Mouse (Mus musculus): ENCODE data around the gene Fam241b. TPM values are rescaled to one million over a fixed set of nuclear protein-coding genes. Genes with fewer than 3 reads are reported as not detected.

Gene Fam241b
- polyA plus RNA-seq, 1 experiment from 2014 or later, result 48.4 TPM

GRCm38 (mm10) chr10:62060969-62061678 lies 82.6 kb downstream of the Fam241b start:
- WGBS, result 22% methylated on average over 14 of the region's 14 CpGs
- Histone ChIP-seq H3K4me2 (replicated peaks) (peak overlapping the region; percentile 28; the same call in 1 of the 2 replicates), H3K36me3 (no peaks in the 10 kb centered on the region), H3K27ac (no peak overlapping the region), H3K4me3 (no peak overlapping the region), H3K9ac (no peak overlapping the region), H3K27me3 (replicated peaks) (no peaks in the 10 kb centered on the region), H3K4me1 (peaks cover 37% of the 10 kb centered on the region), H3K9me3 (no peaks in the 10 kb centered on the region)
- peak; percentile 38; the same call in 1 of the 2 replicates for ATAC-seq (ENCODE audit: low FRiP score, low read depth)

GRCm38 (mm10) chr10:62060224-62060913 lies 83.4 kb downstream of the Fam241b start:
- 53% methylated on average over 16 of the region's 16 CpGs for WGBS
- ATAC-seq (ENCODE audit: low FRiP score, low read depth), result no peak
- no peak overlapping the region for H3K9ac ChIP-seq
- no peaks in the 10 kb centered on the region for H3K27me3 ChIP-seq (replicated peaks)
- H3K9me3 ChIP-seq, result no peaks in the 10 kb centered on the region
- H3K4me1 ChIP-seq, result peaks cover 37% of the 10 kb centered on the region
- H3K36me3 ChIP-seq, result no peaks in the 10 kb centered on the region
- 0 out of 2 replicates have a peak overlapping the region, but pooled peaks have one; percentile 4 for H3K27ac ChIP-seq
- H3K4me3 ChIP-seq, result no peak overlapping the region
- no peak overlapping the region; the same call in 1 of the 2 replicates for H3K4me2 ChIP-seq (replicated peaks)

GRCm38 (mm10) chr10:62058508-62059375 lies 85.0 kb downstream of the Fam241b start:
- ATAC-seq (ENCODE audit: low FRiP score, low read depth), result peak; percentile 68
- peaks cover 37% of the 10 kb centered on the region for H3K4me1 ChIP-seq
- no peaks in the 10 kb centered on the region for H3K36me3 ChIP-seq
- no peak overlapping the region; the same call in 1 of the 2 replicates for H3K27ac ChIP-seq
- H3K27me3 ChIP-seq (replicated peaks), result no peaks in the 10 kb centered on the region
- 26% methylated on average over 13 of the region's 13 CpGs for WGBS
- H3K9me3 ChIP-seq, result no peaks in the 10 kb centered on the region
- no peak overlapping the region for H3K4me3 ChIP-seq
- peak overlapping the region; percentile 13 for H3K4me2 ChIP-seq (replicated peaks)
- H3K9ac ChIP-seq, result 0 out of 2 replicates have a peak overlapping the region, but pooled peaks have one; percentile 8

Other genes starting within 250 kb of the Fam241b start
- gene Col13a1, start 164.8 kb downstream of the Fam241b start, polyA plus RNA-seq (2016; fragmentation: Nextera tagmentation; extraction: Ambion mirVana), result 2.9 and 3.5 TPM in 2 replicates
- 7.5 and 10.9 TPM in 2 replicates for gene Neurog3, start 10.8 kb downstream of the Fam241b start, polyA plus RNA-seq (2016; fragmentation: Nextera tagmentation; extraction: Ambion mirVana)
- 14.4 and 15.5 TPM in 2 replicates for gene Tspan15, start 87.3 kb upstream of the Fam241b start, polyA plus RNA-seq (2016; fragmentation: Nextera tagmentation; extraction: Ambion mirVana)
- not detected in 2 replicates for gene Tacr2, start 108.5 kb upstream of the Fam241b start, polyA plus RNA-seq (2016; fragmentation: Nextera tagmentation; extraction: Ambion mirVana)
- 59.9 and 64.7 TPM in 2 replicates for gene Hk1, start 236.0 kb upstream of the Fam241b start, polyA plus RNA-seq (2016; fragmentation: Nextera tagmentation; extraction: Ambion mirVana)

Measured in neural tube, embryonic 12.5 days (tissue).